Mouse (Mus musculus): ENCODE results near the gene Sec23a.

DNA sequence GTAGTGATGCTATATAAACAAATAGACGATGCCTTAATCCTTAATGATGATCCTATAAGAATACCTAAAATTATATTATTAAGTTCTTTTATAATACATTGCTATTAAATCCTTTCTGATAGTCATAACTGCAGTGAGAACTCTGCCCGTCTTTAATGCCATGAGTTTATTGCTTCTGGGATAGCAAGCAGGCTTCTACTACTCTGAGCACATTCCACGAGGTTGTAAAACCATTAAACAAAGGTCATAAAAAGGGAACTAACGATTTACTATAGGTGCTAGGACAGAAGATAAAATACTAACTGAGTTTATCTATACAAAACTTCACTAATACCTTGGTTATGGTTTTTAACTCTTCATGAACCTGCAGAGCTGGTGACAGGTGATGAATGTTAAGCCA lies 69.3 kb downstream of the Sec23a start:
- TF ChIP-seq POLR2A (IDR thresholded peaks at IDR 0.05; ENCODE audit: borderline replicate concordance, extremely low read depth, insufficient read depth, insufficient read length, poor library complexity, severe bottlenecking) (no peak), CTCF (IDR thresholded peaks at IDR 0.05; ENCODE audit: borderline replicate concordance, extremely low read depth, insufficient read depth, insufficient read length) (no peak)

Measured in brain, embryonic 14.5 days (tissue).